Mouse (Mus musculus): ENCODE measurements around the gene Mrpl39.

DNA sequence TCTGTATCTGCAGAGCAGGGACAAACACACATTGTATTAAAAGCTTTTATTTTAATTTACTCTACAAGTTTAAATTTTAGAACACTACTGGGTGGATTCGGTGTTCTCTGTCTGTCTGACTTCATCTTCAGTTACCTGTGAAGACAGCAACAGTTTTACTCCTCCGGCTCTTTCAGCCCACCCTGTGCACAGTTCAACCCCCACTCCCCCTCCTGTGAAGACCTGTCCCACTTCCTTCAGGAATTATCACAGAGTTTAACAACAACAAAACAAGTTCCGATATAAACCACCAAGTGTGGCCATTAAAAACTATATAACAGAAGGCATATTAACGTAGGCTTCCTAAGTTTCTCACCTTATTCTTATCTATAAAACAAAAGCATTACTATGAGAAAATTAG is 17.3 kb downstream of the Mrpl39 start:
- no peak for TF ChIP-seq POLR2A (IDR thresholded peaks at IDR 0.05; ENCODE audit: insufficient read depth, low read length)
- TF ChIP-seq CTCF (IDR thresholded peaks at IDR 0.05; ENCODE audit: low read depth, low read length), result no peak
